8 mouse cellular contexts compared by ENCODE assay signal in the genomic region with DNA sequence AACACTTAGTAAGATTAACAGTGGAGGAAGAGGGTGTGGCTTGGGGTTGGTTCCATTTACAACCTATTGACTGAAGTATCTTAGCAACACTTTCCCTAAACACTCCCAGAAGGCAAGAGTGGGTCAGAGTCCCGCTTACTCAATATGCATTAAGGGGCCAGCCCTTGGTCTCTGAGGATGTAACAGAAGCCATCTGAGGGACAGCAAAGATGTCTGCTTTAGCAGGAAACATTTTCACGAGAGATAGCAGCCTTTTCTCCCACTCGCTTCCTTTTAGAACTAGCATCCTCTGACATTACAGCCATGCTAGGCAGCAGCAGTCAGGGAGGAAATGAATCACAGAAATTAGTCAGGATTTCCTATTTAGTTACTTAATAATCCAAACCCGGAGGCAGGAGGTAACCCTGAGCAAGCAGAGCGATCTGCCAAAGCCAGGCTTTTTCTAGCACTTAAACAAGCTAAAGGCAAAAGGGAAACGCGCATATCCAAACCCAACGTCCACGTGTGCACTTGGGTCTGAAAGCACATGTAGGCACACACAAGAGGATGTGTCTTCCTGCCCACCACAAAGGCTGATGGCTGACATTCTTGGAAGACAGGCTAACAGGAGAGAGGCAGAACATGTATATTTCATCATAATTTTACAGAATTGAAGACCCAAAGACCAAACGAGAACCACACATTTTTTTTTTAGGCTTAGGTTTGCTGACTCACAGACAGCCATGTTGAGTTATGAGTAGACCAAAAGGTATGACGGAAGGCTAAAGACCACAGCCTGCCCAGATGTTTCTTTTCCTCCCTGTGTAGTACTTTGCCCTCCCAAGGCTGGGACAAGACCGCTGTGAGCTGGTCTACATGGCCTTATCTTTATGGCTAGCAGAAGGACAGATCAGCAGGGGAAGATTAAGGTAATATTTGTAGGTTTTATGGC. TPM values are rescaled to one million over a fixed set of nuclear protein-coding genes. Genes with fewer than 3 reads are reported as not detected.
DNase-seq lines count a peak whose midpoint lies in the region; ATAC-seq lines count a peak whose summit lies in the region.

No protein-coding gene starts in this region.

- DNase-seq in midbrain, embryonic 10.5 days (ENCODE audit: low spot score): peak; percentile 19
- peak; percentile 24 for DNase-seq in T-cell, adult 2 months (ENCODE audit: low spot score)
- DNase-seq in kidney, adult 18-20 months: peak; percentile 54
- DNase-seq in frontal cortex, postnatal 10 days (ENCODE audit: low spot score in 2 of 2): no peak

- H3K27ac ChIP-seq in midbrain, embryonic 10.5 days (replicated peaks): peak overlapping the region; percentile 4
- H3K27ac ChIP-seq in midbrain, embryonic 16.5 days (ENCODE audit: low read length): no peak overlapping the region
- peak overlapping the region; percentile 86 for H3K27ac ChIP-seq in lung, embryonic 16.5 days (ENCODE audit: low read length)

- no peak overlapping the region for H3K4me3 ChIP-seq in midbrain, embryonic 10.5 days
- H3K4me3 ChIP-seq in midbrain, embryonic 16.5 days (ENCODE audit: low read depth, low read length): no peak overlapping the region
- H3K4me3 ChIP-seq in erythroblast, embryonic 14.5 days (replicated peaks): peak overlapping the region; percentile 33
- H3K4me3 ChIP-seq in lung, embryonic 16.5 days (ENCODE audit: low read length): no peak overlapping the region

- 0 out of 2 replicates have a peak, but pooled peaks cover 9% of the 10 kb centered on the region for H3K36me3 ChIP-seq in midbrain, embryonic 10.5 days
- H3K36me3 ChIP-seq in midbrain, embryonic 16.5 days (ENCODE audit: control insufficient read depth, insufficient read depth, low read length): no peaks in the 10 kb centered on the region
- H3K36me3 ChIP-seq in erythroblast, embryonic 14.5 days (ENCODE audit: control insufficient read depth): peaks cover 8% of the 10 kb centered on the region
- peaks cover 2% of the 10 kb centered on the region; the same call in 1 of the 2 replicates for H3K36me3 ChIP-seq in lung, embryonic 16.5 days (ENCODE audit: control insufficient read depth, insufficient read depth, low read length)

- WGBS in midbrain, embryonic 10.5 days: 78% methylated on average over 12 of the region's 12 CpGs
- 69% methylated on average over 12 of the region's 12 CpGs for WGBS in midbrain, embryonic 16.5 days
- 38% methylated on average over 12 of the region's 12 CpGs for WGBS in lung, embryonic 16.5 days

- no peak overlapping the region for H3K4me2 ChIP-seq in midbrain, embryonic 16.5 days (ENCODE audit: low read length)
- peak overlapping the region; percentile 28 for H3K4me2 ChIP-seq in lung, embryonic 16.5 days (ENCODE audit: low read depth, low read length)

- ATAC-seq in midbrain, embryonic 16.5 days: no peak
- peak; percentile 81 for ATAC-seq in lung, embryonic 16.5 days (ENCODE audit: low read depth)
- ATAC-seq in cerebellum, adult (ENCODE audit: insufficient number of reproducible peaks, low FRiP score, low TSS enrichment): no peak

- H3K9ac ChIP-seq in midbrain, embryonic 16.5 days (ENCODE audit: low read depth, low read length): no peak overlapping the region
- H3K9ac ChIP-seq in lung, embryonic 16.5 days (ENCODE audit: low read length): no peak overlapping the region

- H3K9me3 ChIP-seq in midbrain, embryonic 10.5 days (replicated peaks): peaks cover 11% of the 10 kb centered on the region; the same call in 1 of the 2 replicates
- peaks cover 2% of the 10 kb centered on the region; the same call in 1 of the 2 replicates for H3K9me3 ChIP-seq in midbrain, embryonic 16.5 days (replicated peaks; ENCODE audit: control insufficient read depth, low read length, poor library complexity, severe bottlenecking)
- H3K9me3 ChIP-seq in erythroblast, embryonic 14.5 days (ENCODE audit: control insufficient read depth, low read length): peaks cover 2% of the 10 kb centered on the region; the same call in 1 of the 2 replicates
- H3K9me3 ChIP-seq in lung, embryonic 16.5 days (ENCODE audit: control insufficient read depth, low read length): peaks cover 2% of the 10 kb centered on the region; the same call in 1 of the 2 replicates

- no peaks in the 10 kb centered on the region for H3K27me3 ChIP-seq in midbrain, embryonic 10.5 days (ENCODE audit: low read depth, poor library complexity, severe bottlenecking)
- no peaks in the 10 kb centered on the region for H3K27me3 ChIP-seq in midbrain, embryonic 16.5 days (ENCODE audit: control insufficient read depth, insufficient read depth, low read depth, low read length)
- no peaks in the 10 kb centered on the region for H3K27me3 ChIP-seq in erythroblast, embryonic 14.5 days (ENCODE audit: control insufficient read depth)
- no peaks in the 10 kb centered on the region for H3K27me3 ChIP-seq in lung, embryonic 16.5 days (ENCODE audit: control insufficient read depth, insufficient read depth, low read depth, low read length)

- H3K4me1 ChIP-seq in midbrain, embryonic 10.5 days: peaks cover 24% of the 10 kb centered on the region
- H3K4me1 ChIP-seq in midbrain, embryonic 16.5 days (ENCODE audit: control insufficient read depth, insufficient read depth, low read length): peaks cover 9% of the 10 kb centered on the region
- H3K4me1 ChIP-seq in erythroblast, embryonic 14.5 days (ENCODE audit: control insufficient read depth): peaks cover 42% of the 10 kb centered on the region
- peaks cover 16% of the 10 kb centered on the region for H3K4me1 ChIP-seq in lung, embryonic 16.5 days (replicated peaks; ENCODE audit: control insufficient read depth, insufficient read depth, low read length)

RNA-seq across cellular contexts. Expression of a gene that starts 37.7 kb away (rescaled TPM):
- polyA plus RNA-seq in midbrain, embryonic 10.5 days (2016; fragmentation: Nextera tagmentation; extraction: Ambion mirVana): not detected in 2 replicates
- not detected in 2 replicates for polyA plus RNA-seq in midbrain, embryonic 16.5 days (2015; fragmentation: Nextera tagmentation; extraction: Ambion mirVana)
- not detected in 2 replicates for polyA plus RNA-seq in erythroblast, embryonic 14.5 days (2012)
- not detected in 2 replicates for polyA plus RNA-seq in lung, embryonic 16.5 days (2015; fragmentation: Nextera tagmentation; extraction: Ambion mirVana)

RNA-seq across cellular contexts. Expression of a gene that starts 38.4 kb away (rescaled TPM):
- 18.5 and 18.6 TPM in 2 replicates for polyA plus RNA-seq in midbrain, embryonic 10.5 days (2016; fragmentation: Nextera tagmentation; extraction: Ambion mirVana)
- polyA plus RNA-seq in midbrain, embryonic 16.5 days (2015; fragmentation: Nextera tagmentation; extraction: Ambion mirVana): 28.5 and 36.4 TPM in 2 replicates
- polyA plus RNA-seq in erythroblast, embryonic 14.5 days (2012): 0.36 and 0.67 TPM in 2 replicates
- polyA plus RNA-seq in lung, embryonic 16.5 days (2015; fragmentation: Nextera tagmentation; extraction: Ambion mirVana): 30.6 and 33.3 TPM in 2 replicates

Comparison
In these comparisons a context has a peak if more than half of its experiments do, and no peak if none do; other contexts are left out.
1. DNase-seq: peak in midbrain, embryonic 10.5 days (single experiment), T-cell, adult 2 months (single experiment) and kidney, adult 18-20 months (single experiment); none in frontal cortex, postnatal 10 days (0 of 2).
2. RNA of a gene that starts 38.4 kb away (polyA plus RNA-seq): 28.5 to 36.4 TPM in midbrain, embryonic 16.5 days, 30.6 to 33.3 TPM in lung, embryonic 16.5 days and 18.5 to 18.6 TPM in midbrain, embryonic 10.5 days; 0.36 to 0.67 TPM in erythroblast, embryonic 14.5 days; every median in the first group is over 10 times any median in the second.